Mouse (Mus musculus): ENCODE results near the gene Gm49384. TPM values are rescaled to one million over a fixed set of nuclear protein-coding genes. Genes with fewer than 3 reads are reported as not detected.

Gm49384 gene
- polyA plus RNA-seq, 1 experiment from 2014 or later, result 21.5 TPM

Small RNA genes within 50 kb of the gene (microRNA-seq; reads per million reads assigned to microRNA genes)
- gene Gm47287, result not detected
- gene Gm47295, result not detected

Other genes with a start within 250 kb of the Gm49384 start
- 1,494 and 1,720 TPM in 2 replicates for gene Rps29, start 45.1 kb downstream of the Gm49384 start, polyA plus RNA-seq (2015; fragmentation: Nextera tagmentation; extraction: Ambion mirVana)
- gene Lrr1, start 35.5 kb downstream of the Gm49384 start, polyA plus RNA-seq (2015; fragmentation: Nextera tagmentation; extraction: Ambion mirVana), result 19.3 and 19.9 TPM in 2 replicates
- 720 and 730 TPM in 2 replicates for gene Rpl36al, start 20.2 kb downstream of the Gm49384 start, polyA plus RNA-seq (2015; fragmentation: Nextera tagmentation; extraction: Ambion mirVana)
- 63.6 and 67.4 TPM in 2 replicates for gene Mgat2, start 20.1 kb downstream of the Gm49384 start, polyA plus RNA-seq (2015; fragmentation: Nextera tagmentation; extraction: Ambion mirVana)
- gene Gm49383, start 7.2 kb downstream of the Gm49384 start, polyA plus RNA-seq (2015; fragmentation: Nextera tagmentation; extraction: Ambion mirVana), result 26.4 and 28.3 TPM in 2 replicates
- 9.9 and 10.0 TPM in 2 replicates for gene Dnaaf2, start 5.8 kb downstream of the Gm49384 start, polyA plus RNA-seq (2015; fragmentation: Nextera tagmentation; extraction: Ambion mirVana)
- gene Pole2, start 23.9 kb upstream of the Gm49384 start, polyA plus RNA-seq (2015; fragmentation: Nextera tagmentation; extraction: Ambion mirVana), result 24.3 and 27.1 TPM in 2 replicates
- gene Klhdc1, start 36.9 kb upstream of the Gm49384 start, polyA plus RNA-seq (2015; fragmentation: Nextera tagmentation; extraction: Ambion mirVana), result 9.0 and 9.2 TPM in 2 replicates
- gene Klhdc2, start 92.4 kb upstream of the Gm49384 start, polyA plus RNA-seq (2015; fragmentation: Nextera tagmentation; extraction: Ambion mirVana), result 110 and 119 TPM in 2 replicates
- 90.4 and 92.1 TPM in 2 replicates for gene Nemf, start 152.9 kb upstream of the Gm49384 start, polyA plus RNA-seq (2015; fragmentation: Nextera tagmentation; extraction: Ambion mirVana)
- 59.4 and 63.7 TPM in 2 replicates for gene Arf6, start 167.9 kb upstream of the Gm49384 start, polyA plus RNA-seq (2015; fragmentation: Nextera tagmentation; extraction: Ambion mirVana)
- gene Gm9887, start 168.2 kb upstream of the Gm49384 start, polyA plus RNA-seq (2015; fragmentation: Nextera tagmentation; extraction: Ambion mirVana), result 2.3 TPM in 2 replicates